Mouse (Mus musculus) frontal cortex, postnatal 36 days (tissue): ENCODE measurements around the gene Slitrk3.
"Not testable (repeated sequence)": the region's sequence is repeated elsewhere in the genome, so short reads cannot be mapped to it uniquely, and the experiment has no call there.

Experiments used
- DNase-seq, 2 experiments: peaks; one replicate each; pipeline ENCODE4 v3.0.0; 2022; ENCODE audit warnings: low spot score in 2 of 2

The Slitrk3 gene

DNA sequence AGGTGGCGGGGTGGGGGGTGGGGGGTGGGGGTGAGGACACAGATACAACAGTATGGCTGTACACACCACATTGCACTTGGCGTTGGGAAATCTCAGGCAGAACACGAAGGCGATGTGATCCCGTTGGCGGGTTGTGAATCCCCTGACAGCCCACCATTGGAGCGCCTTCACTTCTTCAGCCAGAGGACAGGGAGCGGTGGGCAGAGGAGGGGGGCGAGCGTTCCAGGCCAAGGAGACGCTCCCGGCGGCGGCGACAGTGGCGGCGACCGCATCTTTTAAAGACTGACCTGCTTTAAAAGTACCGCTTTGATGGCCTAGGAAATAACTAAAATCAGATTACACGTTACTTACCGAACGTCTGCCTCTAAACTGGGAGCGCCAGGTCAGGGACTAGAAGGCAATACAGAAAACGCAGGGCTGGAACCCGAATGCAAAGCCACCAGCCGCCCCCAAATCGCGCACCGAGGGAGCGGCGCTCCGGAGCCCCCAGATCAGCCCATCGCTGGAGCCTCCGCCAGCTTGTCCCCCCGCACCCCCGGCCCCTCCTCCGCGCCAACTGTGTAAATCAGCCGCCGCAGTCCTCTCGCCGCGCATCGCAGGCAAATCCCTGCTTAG lies at the start of gene Slitrk3:
Gene Slitrk3 (minus strand): TSS at position 607 of the 615 bp plus-strand sequence.
- DNase-seq, result peak; percentile 66 to 70

DNA sequence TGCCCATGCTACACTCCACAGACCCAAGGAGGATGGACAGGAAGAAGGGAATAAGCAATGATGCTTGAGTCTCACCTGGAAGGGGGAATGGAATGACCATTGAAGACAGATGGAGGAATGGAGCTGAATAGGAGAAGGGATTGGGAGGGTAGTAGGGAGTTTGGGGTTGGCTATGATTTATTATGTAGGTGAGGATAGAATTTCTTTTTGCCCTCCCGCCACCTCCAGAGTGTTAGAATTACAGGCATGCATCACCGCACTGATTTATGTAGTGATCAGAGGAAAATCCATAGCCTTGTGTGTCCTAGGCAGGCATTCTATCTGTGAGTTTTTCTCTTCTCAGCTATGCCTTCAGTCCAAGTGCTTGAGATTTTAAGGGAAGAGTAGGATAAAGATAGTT lies 36.8 kb upstream of the Slitrk3 start:
- not testable (repeated sequence) for DNase-seq

DNA sequence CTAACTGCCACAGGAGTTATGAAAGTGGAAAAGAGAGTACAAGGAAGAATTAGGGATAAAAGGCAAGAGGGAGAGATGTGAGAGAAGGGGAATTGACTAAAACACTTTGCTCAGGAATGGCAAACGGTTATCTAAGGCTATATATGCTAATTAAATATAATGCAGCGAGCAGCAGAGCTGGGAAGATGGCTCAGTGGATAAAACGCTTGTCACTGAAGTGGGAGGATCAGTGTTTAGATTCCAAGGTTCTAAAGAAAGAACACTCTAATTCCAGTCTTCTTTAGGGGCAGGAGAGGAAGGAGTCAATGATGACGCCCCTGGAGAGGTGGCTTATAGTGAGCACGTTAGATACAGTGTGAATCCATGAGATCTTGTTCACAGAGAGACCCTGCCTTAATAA lies 27.0 kb upstream of the Slitrk3 start:
- DNase-seq, result no peak

DNA sequence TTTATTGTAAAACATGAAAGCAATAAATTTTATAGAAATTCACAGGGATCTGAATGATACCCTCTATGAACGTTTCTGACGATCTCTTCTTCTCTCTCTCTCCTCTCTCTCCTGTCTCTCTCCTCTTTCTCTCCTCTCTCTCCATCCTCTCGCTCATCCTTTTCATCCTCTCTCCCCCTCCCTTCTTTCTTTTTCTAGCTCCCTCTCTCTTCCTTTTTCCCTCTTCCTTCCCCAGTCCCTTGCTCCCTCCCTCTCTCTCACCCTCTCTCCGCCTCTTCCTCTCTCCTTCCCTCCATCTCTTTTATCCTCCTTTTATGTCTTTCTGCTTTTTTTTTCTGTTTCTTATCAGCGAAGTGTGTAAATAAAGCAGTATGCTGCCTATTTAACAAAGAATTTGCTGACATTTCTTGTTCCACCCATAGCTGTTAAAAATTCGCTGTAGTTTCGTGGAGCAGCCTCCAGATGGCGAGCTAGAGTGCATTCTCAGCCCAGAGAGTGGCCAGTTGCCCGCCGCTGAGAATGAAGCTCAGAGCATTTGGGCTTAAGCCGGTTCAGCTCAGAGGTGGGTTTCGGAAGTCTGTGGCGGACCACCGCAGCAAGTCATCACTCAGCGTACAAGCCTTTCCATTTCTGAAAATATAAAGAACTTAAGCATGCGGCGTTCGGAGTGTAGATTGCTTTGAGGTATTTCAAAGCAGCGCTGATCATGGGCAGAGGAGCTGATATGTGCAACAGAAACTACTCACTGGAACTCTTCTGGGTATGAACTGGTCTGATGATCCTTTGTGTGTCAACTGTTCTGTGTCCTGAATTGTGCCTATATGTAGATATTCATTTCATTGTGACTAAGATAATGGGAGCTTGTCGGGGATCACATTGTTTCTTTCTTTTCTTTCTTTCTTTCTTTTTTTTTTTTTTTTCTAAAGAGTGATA lies 8.5 kb upstream of the Slitrk3 start:
- DNase-seq, result peak; percentile 88 to 89

DNA sequence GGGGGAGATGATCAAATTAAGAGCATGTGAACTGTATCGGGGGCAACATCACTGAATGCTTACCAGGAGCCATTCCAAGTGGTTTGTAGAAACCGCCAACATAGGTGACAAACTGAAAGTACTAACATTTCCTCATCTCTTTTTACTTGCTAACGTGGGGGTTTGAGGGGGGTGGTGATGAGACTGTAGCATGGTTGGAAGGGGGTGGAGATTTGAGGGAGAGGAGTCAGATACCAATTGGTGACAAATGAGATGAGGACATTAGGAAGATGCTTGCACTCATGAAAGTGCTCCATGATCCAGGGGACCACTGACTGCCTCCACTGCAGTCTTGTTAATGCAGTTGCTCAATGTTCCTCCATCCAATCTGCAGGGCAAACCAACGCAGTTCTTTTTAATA lies 587 bp upstream of the Slitrk3 start:
- no peak for DNase-seq

DNA sequence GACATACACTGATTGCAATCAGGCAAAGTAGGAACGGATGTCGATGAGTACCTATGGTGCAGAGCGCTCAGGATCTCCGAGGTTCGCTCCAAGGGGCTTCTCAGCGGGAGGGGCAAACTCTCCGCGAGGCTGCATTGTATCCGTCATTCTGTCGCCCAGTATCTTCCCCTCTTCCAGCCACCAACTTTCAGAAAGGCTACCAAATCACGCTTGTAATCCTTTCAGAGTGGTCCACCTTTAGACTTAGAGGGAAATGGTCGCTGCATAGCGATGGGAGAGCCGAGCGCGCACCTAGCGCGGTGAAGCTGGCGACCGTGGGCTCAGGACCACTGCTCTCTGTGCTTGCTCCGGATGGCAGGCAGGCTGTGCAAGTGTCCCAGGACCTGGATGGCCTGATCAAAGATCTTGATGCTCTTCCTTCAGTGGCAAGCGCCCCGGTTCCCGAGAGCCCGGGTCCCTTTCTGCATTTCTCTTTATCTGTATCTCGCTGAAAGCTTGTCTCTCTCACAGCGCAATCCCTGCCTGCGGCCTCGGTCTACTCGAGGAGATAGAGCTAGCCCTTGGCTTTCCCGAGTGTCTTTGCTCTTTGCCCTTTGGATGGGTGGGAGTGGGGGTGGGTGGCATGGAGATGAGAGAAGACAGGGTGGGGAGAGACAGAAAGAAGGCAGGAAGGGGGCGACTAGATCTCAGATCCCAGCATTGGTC lies 959 bp downstream of the Slitrk3 start:
- no peak for DNase-seq

DNA sequence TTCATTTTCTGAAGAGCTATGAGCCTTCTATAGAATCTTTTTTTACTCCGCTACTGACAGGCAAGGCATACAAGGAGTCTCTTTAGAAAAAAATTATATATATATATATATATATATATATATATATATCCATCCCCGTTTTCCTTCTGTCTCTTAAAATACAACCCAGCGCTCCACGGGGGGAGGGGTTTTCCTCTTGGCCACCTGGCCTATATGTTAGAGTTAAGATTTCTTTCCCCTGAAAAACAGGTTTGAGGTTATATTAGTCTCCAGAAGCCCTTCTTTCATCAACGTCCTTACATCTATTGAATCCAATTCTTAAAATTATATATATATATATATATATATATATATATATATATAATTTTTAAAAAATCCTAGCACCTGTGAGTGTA lies 1.6 kb downstream of the Slitrk3 start:
- no peak for DNase-seq

DNA sequence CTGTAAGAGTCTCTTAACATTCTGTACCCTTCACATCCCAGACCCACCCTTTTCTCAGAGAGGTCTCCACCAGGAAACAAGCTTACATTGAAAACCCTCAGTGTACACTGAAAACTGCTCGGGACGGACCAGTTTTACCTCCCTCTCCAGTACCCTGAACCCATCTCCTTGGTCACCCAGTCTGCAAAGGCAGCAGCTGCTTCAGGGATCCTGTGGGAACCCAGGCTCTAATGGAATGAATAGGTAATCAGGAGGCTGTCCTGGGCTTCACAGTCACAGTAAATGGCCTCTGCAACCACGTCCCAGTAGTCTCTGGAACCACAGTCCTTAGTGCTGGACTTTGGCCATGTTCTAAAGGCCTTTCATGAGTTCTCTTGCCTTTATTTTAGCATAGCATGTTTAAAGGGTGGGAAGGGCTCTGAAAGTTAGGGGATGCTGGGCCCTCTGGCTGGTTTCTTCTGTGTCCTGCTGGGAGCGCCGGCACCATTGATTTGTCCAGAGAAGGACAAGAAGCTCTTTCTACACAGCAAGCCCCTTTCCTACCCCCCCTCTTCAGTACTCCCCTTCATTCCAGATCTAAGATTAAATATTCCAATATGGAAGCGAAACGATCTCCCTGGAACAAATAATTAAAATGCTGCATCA lies 2.1 kb downstream of the Slitrk3 start:
- no peak for DNase-seq

DNA sequence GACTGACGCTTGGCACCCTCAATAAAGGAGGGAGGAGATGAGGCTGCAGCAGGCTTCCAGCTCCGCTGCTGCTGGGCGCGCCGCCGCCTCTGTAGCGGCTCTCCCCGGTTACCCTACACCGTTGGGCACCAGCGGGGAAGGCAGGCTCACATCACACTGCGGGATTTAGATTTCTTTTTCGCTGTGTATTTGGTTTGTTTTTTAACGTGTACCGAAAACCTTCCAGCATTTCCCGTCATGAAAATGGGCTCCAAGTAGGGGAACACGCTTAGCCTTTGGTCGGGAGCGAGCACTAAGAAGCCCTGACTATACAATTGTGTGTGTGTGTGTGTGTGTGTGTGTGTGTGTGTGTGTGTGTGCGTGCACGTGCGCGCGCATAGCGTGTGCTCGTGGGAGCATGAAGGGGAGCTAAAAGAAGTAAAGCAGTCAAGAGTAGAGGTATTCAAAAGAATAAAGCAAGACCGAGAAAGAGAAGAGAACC lies 4.1 kb downstream of the Slitrk3 start:
- peak in 1 of 2 experiments; percentile 60 for DNase-seq

DNA sequence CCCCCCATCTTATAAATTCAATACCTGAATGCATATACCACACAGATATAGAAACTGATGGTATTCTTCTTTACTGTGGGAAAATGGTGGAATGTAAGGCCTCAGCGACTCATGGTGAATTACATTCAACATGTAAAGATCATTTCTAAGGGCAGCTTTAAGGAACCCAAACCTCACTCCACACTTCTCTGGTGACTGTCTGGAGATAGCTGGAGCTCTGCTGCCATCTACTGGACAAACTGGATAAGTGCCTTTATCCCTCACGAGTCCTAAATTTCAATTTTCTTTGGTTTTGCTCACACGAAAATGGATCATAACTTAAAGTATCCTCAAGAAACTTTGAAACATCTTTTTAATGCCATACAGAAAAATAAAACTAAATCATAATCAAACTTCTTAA lies 11.4 kb downstream of the Slitrk3 start:
- peak in 1 of 2 experiments; percentile 68 for DNase-seq

DNA sequence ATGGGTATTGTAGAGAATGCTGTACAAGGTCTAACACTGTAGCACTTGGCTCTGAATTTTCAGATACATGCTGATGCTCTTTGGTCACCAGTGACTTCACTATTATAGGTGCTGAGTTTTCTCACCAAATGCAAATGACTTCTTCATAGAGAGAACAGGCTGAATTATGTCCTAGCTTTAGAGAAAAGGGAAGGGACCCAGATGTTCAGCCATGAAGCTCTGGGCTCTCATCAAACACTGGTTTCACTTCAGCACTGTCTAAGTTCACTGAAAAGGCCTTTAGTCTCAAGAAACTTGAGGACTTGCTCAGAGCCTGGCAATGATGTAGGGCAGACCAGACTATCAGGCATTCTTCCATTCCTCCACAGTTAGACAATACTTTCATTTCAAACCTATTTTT lies 15.3 kb downstream of the Slitrk3 start:
- DNase-seq, result no peak

DNA sequence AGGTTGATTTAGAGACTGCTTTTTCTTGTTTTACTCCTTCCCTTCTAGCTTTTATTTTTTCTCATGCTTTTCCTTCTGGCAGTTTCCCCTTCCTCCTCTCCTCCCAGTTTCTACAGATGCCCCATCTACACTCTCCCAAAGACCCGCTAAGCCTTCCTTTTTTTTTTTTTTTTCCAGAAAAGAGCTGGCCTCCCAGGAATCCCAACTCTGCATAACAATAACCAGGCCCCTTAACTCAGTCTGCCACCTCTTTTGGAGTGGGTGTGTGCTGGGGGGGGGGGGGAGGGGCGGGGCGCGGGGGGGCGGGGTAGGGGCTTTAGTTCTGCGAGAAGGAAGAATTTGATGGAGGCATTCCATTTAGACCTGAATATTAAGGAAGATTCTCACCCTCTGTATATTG lies 51.6 kb downstream of the Slitrk3 start:
- DNase-seq, result no peak

DNA sequence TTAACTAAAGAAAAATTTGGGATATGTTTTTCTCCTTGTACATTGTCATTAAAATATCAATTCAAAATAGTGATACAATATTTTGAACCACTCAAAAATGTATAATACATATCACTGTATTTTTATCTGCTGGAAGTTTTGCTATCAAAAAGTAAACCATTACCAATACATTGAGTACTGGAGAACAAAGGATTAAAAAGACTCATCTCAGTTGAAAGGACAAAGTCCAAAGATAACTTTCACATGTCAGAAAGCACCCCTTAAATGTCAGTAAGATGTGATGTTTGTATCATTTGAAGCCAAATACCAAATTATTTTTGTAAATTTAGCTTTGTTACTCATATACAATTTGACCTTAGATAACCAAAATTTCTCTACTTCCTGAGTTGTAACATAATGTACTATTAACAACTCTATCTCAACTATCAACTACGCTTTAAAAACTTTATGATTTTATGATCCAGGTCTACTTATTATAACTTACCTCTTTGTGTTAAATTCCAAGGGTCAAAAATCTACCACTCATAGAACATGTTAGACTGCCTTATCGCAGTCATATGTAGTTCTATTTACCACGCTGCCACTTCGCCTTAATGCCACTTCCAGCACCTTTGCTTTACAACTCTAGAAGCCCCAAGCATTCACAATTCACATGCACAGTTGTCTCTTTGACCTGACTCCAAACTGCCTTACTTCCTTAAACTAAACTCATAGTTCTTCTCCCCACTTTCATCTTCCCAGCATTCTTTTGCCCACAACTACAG lies 54.5 kb downstream of the Slitrk3 start:
- no peak for DNase-seq

DNA sequence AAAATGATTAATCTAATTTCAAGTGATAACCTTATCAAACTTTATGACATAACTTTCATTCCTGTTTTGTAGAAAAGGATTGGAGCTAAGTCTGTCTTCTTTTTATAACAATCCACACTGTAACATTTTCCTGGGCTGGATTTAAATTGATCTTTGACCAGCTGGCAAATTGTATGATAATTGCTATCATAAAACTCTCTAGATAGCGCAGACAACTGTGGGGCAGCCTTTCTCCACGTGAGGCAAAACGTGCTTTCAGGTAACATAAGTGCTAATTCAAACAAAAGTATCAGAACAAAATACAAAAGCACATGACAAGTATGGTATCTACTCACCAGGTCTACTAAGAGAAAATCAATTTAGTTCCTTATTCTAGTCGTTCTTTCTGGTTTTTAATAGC lies 60.1 kb downstream of the Slitrk3 start:
- no peak for DNase-seq
